Mouse (Mus musculus) embryonic facial prominence, embryonic 12.5 days (tissue): ENCODE results near the gene Grin2c. TPM values are rescaled to one million over a fixed set of nuclear protein-coding genes. Genes with fewer than 3 reads are reported as not detected.

Source experiments
- ATAC-seq: fragments of 200-750 bp; cut with Nextera tagmentation; 2 replicates; pipeline ENCODE4 v1.8.0; 2017; ENCODE audit not compliant: insufficient number of reproducible peaks, insufficient read depth, low FRiP score, low TSS enrichment
- H3K27ac ChIP-seq: fragments of 300-500 bp; sonication (generic); 2 replicates; pipeline ENCODE4 v1.5.1; 2016; ENCODE audit warnings: mild to moderate bottlenecking
- H3K27me3 ChIP-seq: fragments of 300-500 bp; sonication (generic); 2 replicates; pipeline ENCODE4 v1.6.1; 2016; ENCODE audit warnings: mild to moderate bottlenecking, moderate library complexity
- H3K36me3 ChIP-seq: fragments of 300-500 bp; sonication (generic); 2 replicates; pipeline ENCODE4 v1.6.1; 2016; ENCODE audit warnings: mild to moderate bottlenecking
- H3K4me1 ChIP-seq: fragments of 300-500 bp; sonication (generic); 2 replicates; pipeline ENCODE4 v1.6.1; 2016
- H3K4me2 ChIP-seq: fragments of 300-500 bp; sonication (generic); replicated peaks from 2 replicates; pipeline ENCODE4 v1.6.1; 2016; ENCODE audit warnings: mild to moderate bottlenecking, moderate library complexity
- H3K4me3 ChIP-seq: fragments of 300-500 bp; sonication (generic); 2 replicates; pipeline ENCODE4 v1.5.1; 2016; ENCODE audit warnings: mild to moderate bottlenecking
- H3K9ac ChIP-seq: fragments of 300-500 bp; sonication (generic); 2 replicates; pipeline ENCODE4 v1.6.1; 2016; ENCODE audit warnings: mild to moderate bottlenecking, moderate library complexity
- H3K9me3 ChIP-seq: fragments of 300-500 bp; sonication (generic); 2 replicates; pipeline ENCODE4 v1.6.1; 2016; ENCODE audit warnings: mild to moderate bottlenecking, moderate library complexity
- WGBS: fragments of 180-500 bp; shearing (Covaris S2); methylation state at CpG from one replicate; pipeline ENCODE4 v1.1.7; 2016; 5-methylcytosine and 5-hydroxymethylcytosine counted together
- polyA plus RNA-seq: library from polyadenylated mRNA; unstranded; fragments of >200 nt; fragmentation: Nextera tagmentation; extraction: Ambion mirVana; gene quantifications from 2 replicates; pipeline ENCODE4 v1.2.1, GENCODE M21; 2016

The Grin2c gene
- polyA plus RNA-seq, 1 experiment from 2014 or later = 0.06 TPM

DNA sequence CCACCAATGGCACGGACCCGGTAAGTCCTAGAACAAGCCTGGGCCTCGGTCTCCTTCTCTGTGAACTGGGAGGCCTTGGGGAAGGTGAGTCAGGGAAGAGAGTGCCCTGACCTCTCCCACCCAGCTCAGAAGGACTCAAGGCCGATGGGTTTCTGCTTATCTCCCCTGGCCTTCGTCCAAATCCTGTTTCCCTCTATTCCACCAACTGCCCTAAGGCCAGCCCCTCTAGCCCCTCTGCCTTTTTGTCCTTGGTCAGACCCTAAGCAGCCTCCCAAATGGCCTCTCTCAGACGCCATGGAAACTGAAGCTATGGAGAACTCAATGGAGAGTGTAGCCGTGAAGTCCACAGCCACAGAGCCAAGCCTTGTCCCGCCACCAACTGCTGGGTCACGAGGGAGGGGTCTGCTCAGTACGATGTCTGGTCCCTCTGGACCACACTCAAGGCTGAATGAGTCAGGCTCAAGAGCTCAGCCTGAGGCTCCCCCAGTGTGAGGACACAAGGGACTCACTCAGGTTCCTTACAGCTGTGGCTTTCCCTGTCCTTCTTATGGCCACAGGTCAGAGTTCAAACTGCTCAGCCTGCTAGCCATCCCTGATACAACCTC, 6.0 kb upstream of the Grin2c start:
- no peak overlapping the region for H3K4me3 ChIP-seq
- WGBS = 79% methylated on average over 10 of the region's 10 CpGs
- H3K9me3 ChIP-seq = no peaks in the 10 kb centered on the region
- peaks cover 15% of the 10 kb centered on the region; the same call in 1 of the 2 replicates for H3K36me3 ChIP-seq
- H3K4me1 ChIP-seq = peaks cover 20% of the 10 kb centered on the region
- H3K27me3 ChIP-seq = peaks cover 20% of the 10 kb centered on the region
- H3K9ac ChIP-seq = no peak overlapping the region
- H3K27ac ChIP-seq = no peak overlapping the region
- no peak overlapping the region for H3K4me2 ChIP-seq
- no peak for ATAC-seq

DNA sequence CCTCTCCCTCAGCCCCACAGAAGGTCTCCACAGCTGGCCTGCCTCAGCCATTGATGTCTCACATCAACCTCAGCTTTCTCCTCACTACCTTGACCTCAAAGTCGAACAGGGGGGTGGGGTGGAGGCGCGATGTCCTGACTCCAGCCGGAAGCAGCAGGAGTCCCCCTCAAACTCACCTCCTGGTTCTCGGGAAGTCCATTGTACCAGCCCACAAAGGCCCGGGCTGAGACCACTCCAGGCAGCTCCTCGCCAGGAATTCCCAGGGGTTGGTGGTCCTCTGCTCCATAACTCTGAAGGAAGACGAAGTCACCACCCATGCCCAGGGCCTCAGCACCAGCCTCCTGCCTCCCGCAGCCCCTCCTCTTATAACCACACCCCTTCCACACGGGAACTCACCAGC, 4.4 kb upstream of the Grin2c start:
- H3K4me3 ChIP-seq = no peak overlapping the region
- peaks cover 23% of the 10 kb centered on the region for H3K4me1 ChIP-seq

DNA sequence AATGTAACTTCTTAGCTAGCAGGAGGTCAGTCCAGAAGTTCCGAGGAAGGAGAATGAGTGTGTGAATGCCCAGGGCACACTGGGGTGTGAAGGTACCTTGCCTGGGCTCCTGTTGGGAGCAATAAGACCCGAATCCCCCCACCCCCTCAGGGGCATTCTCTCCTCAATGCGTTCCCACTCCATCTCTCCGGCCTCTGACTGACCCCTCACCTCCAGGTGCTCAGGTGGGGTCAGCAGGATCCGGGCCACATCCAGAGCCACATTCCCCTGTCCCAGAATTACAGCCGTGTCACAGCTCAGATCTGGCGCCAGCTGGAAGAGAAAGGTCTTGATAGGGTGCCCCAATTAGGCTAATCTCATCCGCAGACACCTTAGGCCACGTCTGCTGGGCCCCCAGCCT, 4.0 kb upstream of the Grin2c start:
- peaks cover 39% of the 10 kb centered on the region for H3K27me3 ChIP-seq
- H3K9me3 ChIP-seq = no peaks in the 10 kb centered on the region
- H3K9ac ChIP-seq = no peak overlapping the region
- no peak overlapping the region for H3K27ac ChIP-seq
- H3K36me3 ChIP-seq = peaks cover 16% of the 10 kb centered on the region; the same call in 1 of the 2 replicates
- H3K4me1 ChIP-seq = peaks cover 23% of the 10 kb centered on the region
- ATAC-seq = no peak
- H3K4me2 ChIP-seq = no peak overlapping the region
- 77% methylated on average over 9 of the region's 9 CpGs for WGBS
- H3K4me3 ChIP-seq = no peak overlapping the region

More for the DNA sequence above, 4.4 kb upstream of the Grin2c start:
- H3K4me2 ChIP-seq = no peak overlapping the region
- 70% methylated on average over 10 of the region's 10 CpGs for WGBS
- no peak for ATAC-seq
- H3K9me3 ChIP-seq = no peaks in the 10 kb centered on the region
- no peak overlapping the region for H3K27ac ChIP-seq
- H3K27me3 ChIP-seq = peaks cover 35% of the 10 kb centered on the region
- peaks cover 16% of the 10 kb centered on the region; the same call in 1 of the 2 replicates for H3K36me3 ChIP-seq
- H3K9ac ChIP-seq = no peak overlapping the region

DNA sequence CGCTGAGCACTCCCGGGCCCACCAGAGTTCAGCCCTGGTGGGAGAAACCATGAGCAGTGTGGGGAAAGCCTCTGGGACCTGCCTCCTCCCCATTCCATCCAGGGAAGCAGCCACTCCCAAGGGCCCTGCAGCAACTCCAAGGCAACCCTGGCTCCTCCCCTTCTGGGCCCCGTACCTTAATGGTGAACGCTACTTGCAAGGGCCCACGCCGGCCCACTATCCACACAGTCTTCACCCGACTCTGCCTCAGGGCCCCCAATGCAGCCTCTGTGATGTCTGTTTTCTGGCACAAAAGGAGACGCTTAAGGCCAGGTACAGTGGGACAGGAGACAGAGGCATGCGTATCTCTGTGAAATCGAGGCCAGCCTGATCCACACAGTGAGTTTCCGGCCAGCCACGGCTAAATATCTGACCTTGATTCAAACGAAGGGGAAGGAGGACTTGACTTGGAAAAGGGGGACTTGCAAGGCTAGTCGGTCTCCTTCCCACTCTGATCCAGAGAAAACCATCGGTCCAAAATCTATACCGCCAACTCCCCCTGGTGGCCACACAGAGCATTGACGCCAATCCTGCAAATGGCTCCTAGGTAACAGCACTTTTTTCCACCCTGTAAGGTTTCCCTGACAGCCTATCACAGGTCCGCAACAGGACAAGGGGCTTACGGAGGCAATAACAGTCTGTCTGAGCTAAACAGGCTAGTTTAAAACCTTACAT, 3.3 kb upstream of the Grin2c start:
- Histone ChIP-seq H3K9me3 (no peaks in the 10 kb centered on the region), H3K4me3 (no peak overlapping the region), H3K9ac (no peak overlapping the region), H3K36me3 (peaks cover 16% of the 10 kb centered on the region; the same call in 1 of the 2 replicates), H3K27ac (no peak overlapping the region), H3K4me2 (no peak overlapping the region), H3K27me3 (peaks cover 47% of the 10 kb centered on the region), H3K4me1 (peaks cover 21% of the 10 kb centered on the region)
- WGBS = 32% methylated on average over 19 of the region's 19 CpGs
- no peak for ATAC-seq

DNA sequence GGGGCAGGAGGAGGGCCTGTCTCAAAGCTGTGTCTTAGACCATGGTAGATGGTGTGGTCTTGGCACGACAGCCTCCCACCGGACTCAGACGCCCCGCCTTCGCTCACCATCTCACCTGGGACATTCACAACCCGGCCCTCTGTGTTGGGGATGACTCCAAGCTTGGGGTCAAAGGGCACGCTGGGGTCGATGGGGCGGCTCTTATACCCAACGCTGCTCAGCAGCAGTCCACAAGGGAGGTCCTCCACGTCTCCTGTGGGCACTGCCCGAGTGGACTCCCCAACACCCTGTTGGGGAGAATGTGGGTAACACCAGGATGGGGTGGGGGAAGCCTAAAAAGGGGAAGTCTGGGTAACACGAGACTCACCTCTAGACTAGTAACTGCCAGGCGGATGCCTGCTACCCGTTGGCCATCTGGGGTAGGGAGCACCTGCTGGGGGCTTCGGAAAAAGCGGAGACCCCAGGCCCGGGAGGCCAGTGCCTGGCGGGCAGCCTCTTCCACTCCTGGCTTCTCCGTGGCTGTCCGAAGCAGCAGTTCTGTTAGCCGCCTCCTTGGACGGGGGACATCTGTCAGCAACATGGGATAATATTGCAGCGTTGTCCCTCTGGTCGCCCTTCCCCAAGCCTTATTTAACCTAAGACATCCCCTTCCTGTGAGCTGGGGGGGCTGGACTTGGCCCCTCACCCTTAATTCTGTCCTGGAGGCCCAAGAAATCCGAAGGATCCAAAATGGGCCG, 2.5 kb upstream of the Grin2c start:
- Histone ChIP-seq H3K36me3 (peaks cover 16% of the 10 kb centered on the region; the same call in 1 of the 2 replicates), H3K4me2 (no peak overlapping the region), H3K27me3 (peaks cover 55% of the 10 kb centered on the region), H3K4me1 (peaks cover 24% of the 10 kb centered on the region), H3K9ac (no peak overlapping the region), H3K27ac (no peak overlapping the region), H3K4me3 (no peak overlapping the region), H3K9me3 (no peaks in the 10 kb centered on the region)
- no peak for ATAC-seq
- WGBS = 85% methylated on average over 27 of the region's 27 CpGs

DNA sequence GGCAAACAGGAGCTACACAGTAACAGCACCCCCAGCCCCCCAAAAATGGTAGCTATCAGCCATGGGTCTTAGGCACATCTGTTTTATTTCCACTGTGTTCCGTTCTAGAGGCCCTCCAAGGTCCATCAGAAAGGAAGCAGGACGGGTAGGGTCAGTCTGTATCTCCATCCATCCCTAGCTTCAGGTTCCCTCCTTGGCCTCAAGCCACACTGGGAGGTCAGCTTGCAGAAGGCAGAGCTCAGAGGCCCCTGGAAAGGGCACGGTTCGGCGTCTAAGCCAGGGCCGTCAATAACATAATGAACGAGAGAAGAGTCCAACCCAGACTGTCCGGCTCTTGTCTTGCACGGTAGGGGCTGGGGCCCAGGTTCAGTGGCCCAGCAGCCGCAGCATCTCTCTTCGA, 915 bp upstream of the Grin2c start:
- WGBS = 76% methylated on average over 11 of the region's 11 CpGs
- H3K4me1 ChIP-seq = peaks cover 24% of the 10 kb centered on the region
- peaks cover 16% of the 10 kb centered on the region; the same call in 1 of the 2 replicates for H3K36me3 ChIP-seq
- no peak overlapping the region for H3K9ac ChIP-seq
- H3K27ac ChIP-seq = no peak overlapping the region
- peaks cover 70% of the 10 kb centered on the region for H3K27me3 ChIP-seq
- ATAC-seq = no peak
- no peak overlapping the region for H3K4me3 ChIP-seq
- no peak overlapping the region for H3K4me2 ChIP-seq
- no peaks in the 10 kb centered on the region for H3K9me3 ChIP-seq

DNA sequence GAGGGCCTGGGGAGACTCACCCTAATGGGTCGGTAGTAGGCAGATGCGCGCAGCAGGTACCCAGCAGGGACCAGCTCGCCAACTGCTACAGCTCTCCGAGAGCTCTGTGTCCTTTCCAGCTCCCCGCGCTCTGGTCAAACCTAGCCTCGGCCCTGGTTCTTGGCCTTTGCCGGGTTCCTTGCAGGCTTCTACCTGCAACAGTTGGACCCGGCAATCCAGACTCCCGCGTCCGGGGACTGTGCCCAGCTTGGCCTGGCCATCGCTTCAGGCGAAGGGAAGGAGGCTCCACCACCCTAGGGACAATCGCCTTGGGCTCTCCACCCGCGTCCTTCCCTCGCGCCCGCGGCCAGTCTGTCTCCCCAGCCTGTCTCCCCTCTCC, 654 bp downstream of the Grin2c start:
- Histone ChIP-seq H3K9ac (no peak overlapping the region), H3K27me3 (peaks cover 86% of the 10 kb centered on the region), H3K27ac (no peak overlapping the region), H3K4me2 (peak overlapping the region; percentile 75), H3K4me3 (peak overlapping the region; percentile 39), H3K4me1 (peaks cover 24% of the 10 kb centered on the region), H3K9me3 (no peaks in the 10 kb centered on the region), H3K36me3 (peaks cover 16% of the 10 kb centered on the region; the same call in 1 of the 2 replicates)
- ATAC-seq = no peak
- WGBS = 1% methylated on average over 22 of the region's 22 CpGs

DNA sequence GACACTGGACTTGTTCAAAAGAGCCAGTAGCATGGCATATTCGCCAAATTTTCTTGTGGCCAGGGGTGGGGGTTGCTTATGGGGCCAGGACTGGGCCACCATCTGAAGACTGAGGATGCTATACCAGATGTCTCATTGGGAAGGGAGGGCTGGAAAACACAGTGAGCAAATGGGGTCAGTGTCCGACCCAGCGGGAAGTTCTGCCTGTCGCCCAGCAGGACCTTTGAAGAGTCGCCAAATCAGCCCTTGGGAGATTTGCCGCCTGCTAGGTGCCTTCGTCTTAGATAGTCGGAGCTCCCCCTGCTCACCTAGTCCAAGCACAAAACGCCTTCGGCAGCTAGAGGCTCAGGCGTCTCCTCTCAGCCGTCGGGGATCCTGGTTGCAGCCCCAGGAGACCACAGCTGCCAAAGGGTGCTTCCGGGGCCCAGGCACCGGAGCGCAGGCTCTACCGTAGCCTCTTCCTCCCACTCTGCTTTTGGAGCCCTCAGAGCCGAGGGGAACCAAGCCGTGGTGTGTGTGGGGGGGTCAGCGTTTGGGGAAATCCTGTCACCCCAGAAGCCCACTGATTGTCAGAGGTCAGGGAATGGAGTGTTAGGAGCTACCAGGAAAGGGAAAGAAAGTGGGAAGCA, 1.2 kb downstream of the Grin2c start:
- peak overlapping the region; percentile 75; the same call in 1 of the 2 replicates for H3K4me2 ChIP-seq
- WGBS = 5% methylated on average over 20 of the region's 20 CpGs
- H3K9ac ChIP-seq = no peak overlapping the region
- H3K4me1 ChIP-seq = peaks cover 24% of the 10 kb centered on the region
- no peaks in the 10 kb centered on the region for H3K9me3 ChIP-seq
- peak overlapping the region; percentile 39; the same call in 1 of the 2 replicates for H3K4me3 ChIP-seq
- no peak for ATAC-seq
- H3K27me3 ChIP-seq = peaks cover 91% of the 10 kb centered on the region
- no peak overlapping the region for H3K27ac ChIP-seq
- H3K36me3 ChIP-seq = peaks cover 16% of the 10 kb centered on the region; the same call in 1 of the 2 replicates

DNA sequence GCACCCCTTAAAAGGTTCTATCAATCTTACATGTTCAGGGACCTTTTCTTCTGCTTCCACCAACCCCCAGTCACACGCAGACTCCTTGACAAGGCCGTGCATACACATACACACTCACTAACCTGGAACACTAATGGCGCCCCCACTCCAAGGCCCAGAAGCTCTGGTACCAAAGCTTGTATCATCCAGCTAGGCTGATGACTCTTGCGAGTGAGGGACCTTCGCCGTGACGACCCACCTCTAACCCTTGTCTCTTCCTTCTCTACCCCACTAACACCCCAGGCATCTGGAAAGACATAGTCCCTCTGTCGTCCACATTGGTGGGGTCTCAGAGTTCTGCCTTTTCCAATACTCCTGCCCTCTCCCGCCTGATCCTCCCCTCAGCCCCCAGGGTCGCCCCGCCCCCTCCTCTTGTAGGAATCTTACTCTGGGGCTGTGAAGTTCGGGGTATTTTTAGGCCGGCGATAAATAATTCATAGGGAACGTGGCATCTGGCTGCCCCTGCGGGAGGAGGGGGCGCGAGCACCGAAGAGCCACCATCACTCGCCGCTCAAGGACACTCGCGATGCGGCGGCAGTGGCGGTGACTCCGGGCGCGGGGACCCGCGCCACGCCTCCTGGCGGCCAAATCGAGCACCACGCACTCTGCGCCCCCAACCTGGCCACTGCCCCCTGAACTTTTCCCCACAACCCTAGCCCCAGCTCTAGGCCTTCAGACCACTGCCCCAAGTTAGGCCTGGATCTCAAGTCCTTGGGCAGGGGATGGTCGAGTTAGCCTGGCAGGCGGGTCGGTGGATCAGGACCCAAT, 2.0 kb downstream of the Grin2c start:
- peaks cover 98% of the 10 kb centered on the region for H3K27me3 ChIP-seq
- peak overlapping the region; percentile 23 for H3K4me3 ChIP-seq
- peak overlapping the region; percentile 50 for H3K4me2 ChIP-seq
- ATAC-seq = no peak
- no peak overlapping the region for H3K27ac ChIP-seq
- peaks cover 23% of the 10 kb centered on the region for H3K4me1 ChIP-seq
- WGBS = 7% methylated on average over 39 of the region's 39 CpGs
- no peaks in the 10 kb centered on the region for H3K9me3 ChIP-seq
- H3K9ac ChIP-seq = no peak overlapping the region
- peaks cover 16% of the 10 kb centered on the region; the same call in 1 of the 2 replicates for H3K36me3 ChIP-seq

DNA sequence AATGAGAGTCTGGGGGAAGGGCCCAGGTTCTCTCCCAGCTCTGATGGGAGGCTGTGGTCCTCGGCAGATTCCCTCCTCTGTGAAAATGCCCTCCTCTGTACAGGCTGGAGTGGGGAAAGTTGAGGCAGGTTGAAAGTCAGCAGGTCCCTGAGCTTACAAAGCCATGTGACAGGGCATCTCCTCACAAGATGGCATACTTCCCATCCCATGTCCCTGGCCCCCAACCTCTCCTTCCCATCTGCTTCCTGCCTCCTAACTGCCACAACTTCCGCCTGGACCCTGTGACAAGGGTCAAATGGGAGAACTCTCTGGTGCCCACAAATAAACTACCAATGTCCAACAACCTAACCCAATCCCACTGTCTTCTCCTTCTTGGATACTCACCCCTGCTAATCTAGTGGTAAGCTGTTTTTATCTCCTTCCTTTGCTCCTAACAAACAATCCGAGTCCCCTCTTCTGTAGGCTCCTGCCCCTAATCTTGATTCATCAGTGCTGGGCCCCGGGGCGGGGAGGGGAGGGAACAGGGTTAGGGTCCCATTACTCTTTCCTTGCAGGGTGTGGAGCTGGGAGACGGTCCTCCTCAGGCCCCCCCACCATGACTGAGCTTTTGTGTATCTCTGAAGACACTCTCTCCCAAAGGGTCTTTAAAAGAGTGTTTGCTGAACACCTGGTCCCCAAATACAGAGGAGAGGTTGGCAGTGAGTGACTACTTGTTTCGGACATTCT, 2.7 kb downstream of the Grin2c start:
- H3K36me3 ChIP-seq = peaks cover 13% of the 10 kb centered on the region; the same call in 1 of the 2 replicates
- no peak overlapping the region for H3K4me3 ChIP-seq
- WGBS = 56% methylated on average over 7 of the region's 7 CpGs
- no peak for ATAC-seq
- H3K4me2 ChIP-seq = no peak overlapping the region
- H3K9me3 ChIP-seq = no peaks in the 10 kb centered on the region
- peaks cover 100% of the 10 kb centered on the region for H3K27me3 ChIP-seq
- H3K4me1 ChIP-seq = peaks cover 21% of the 10 kb centered on the region
- H3K9ac ChIP-seq = no peak overlapping the region
- no peak overlapping the region for H3K27ac ChIP-seq
